Mouse (Mus musculus) kidney, postnatal 10 days (tissue): Measurements from ENCODE around the gene Ykt6.

Experiments
- DNase-seq: peaks from one replicate; pipeline ENCODE4 v3.0.0; 2021; ENCODE audit warnings: mixed read lengths

Gene Ykt6

DNA sequence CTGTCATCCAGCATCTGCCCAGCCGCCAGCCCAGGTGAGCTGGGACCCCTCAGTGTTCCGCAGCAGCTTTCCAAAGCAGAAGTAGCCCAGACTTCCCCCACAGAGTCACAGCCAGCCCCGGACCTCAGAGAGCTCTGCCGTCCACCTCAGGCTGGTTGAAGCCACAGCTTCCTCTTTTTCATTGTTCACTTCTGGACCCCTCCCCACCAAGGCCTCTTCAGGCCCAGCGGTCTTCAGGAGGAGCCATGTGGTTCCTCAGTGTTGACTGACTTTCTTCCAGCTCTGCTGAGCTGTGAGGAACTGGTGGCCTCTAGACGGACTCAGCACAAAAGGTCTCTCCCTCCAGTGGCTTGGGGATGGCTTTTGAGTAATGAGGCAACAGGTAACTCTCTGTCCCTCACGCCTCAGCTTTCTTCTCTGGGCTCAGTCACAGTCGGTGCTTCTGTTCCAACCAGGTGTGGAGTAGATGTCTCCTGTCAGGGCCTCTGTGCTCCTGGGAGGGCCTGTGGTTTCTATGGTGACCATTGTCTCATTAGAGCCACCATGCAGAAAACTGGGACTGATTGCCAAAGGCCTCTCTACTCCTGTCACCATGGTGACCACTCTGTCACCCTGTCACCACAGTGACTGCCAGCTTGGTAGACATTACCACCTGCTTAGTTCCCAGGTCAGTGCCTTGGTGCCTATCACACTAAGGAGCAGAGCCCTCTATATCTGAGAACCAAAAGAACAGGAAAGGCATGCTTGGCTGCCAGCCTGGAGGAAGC lies 5.7 kb upstream of the Ykt6 start, which contains the start of gene Gck:
Gene Gck (minus strand): TSS at position 496 of the 767 bp plus-strand sequence.
- no peak for DNase-seq

- DNase-seq = peak; percentile 85
These were observed 3.0 kb upstream of the Ykt6 start for GRCm38 (mm10) chr11:5952501-5952900.

DNA sequence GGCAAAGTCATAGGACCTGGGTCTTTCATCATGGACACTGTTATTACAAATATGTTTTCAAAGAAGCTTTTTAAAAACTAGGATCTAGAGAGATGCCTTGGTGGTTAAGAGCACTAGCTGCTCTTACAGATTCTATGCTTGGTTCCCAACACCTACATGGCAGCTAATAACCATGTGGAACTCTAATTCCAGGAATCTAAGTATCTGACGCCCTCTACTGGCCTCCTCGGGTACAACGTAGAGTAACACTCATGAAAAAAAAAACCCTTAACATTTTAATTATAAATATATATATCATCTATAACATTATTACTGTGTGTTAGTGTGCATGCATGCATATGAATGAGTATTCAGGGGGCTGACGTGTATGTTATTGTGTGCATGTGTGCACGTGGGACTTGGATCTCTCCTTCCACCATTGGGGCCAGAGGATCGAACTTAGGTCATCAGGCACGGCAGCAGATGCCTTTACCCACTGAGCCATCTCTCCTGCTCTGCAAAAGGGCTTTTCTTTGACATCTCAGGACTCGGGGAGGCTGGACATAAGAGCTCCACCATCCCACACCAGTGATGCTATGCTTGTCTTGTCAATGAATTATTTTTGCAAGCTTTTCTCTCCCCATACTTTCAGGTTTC lies 2.2 kb upstream of the Ykt6 start:
- peak; percentile 56 for DNase-seq

DNA sequence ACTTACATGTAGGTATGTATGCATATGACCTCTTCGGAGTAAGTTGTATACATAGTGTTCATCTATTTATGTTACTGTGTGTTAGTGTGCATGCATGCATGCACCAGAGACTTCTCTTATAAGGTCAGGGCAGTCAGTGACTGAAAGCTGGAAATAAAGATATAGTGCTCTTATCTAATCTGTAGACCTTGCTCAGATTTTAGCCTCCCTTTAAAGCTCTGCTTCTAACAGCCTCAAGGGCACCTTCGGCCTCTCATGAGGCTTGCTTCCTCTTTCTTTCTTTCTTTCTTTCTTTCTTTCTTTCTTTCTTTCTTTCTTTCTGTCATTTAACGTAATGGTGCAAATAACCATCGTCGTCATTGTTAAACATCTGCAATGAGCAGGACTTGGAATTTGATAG lies 1.1 kb upstream of the Ykt6 start:
- DNase-seq = no peak

- DNase-seq = peak; percentile 72
These were observed 458 bp upstream of the Ykt6 start for GRCm38 (mm10) chr11:5954965-5955504.

GRCm38 (mm10) chr11:5960051-5960450 lies 4.6 kb downstream of the Ykt6 start:
- DNase-seq = no peak

GRCm38 (mm10) chr11:5965865-5966264 lies 10.4 kb downstream of the Ykt6 start:
- DNase-seq = no peak

DNA sequence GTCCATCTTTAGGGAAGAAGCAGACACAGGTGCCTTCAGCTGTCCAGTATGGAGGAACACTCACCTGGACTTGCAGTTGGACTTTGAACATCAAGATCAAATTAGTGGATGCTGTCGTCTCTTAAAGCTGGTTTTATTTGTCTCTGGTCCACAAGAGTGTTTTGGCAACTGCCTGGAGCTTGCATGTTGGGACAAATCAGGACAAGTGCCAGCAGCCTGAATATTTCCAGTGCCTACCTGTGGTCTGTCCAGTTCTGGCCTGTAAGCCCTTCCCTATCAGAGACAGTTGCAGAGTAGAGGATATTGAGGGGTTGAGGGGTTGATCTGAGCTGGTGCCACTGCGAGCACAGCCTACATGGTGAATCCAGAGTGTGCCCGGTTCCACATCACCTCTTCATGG lies 11.3 kb downstream of the Ykt6 start:
- DNase-seq = no peak

- no peak for DNase-seq
These were observed 12.7 kb downstream of the Ykt6 start for GRCm38 (mm10) chr11:5968223-5968622.

GRCm38 (mm10) chr11:5971202-5971601 lies 15.7 kb downstream of the Ykt6 start:
- DNase-seq = no peak

GRCm38 (mm10) chr11:5973151-5973550 lies 17.7 kb downstream of the Ykt6 start:
- no peak for DNase-seq

GRCm38 (mm10) chr11:5974053-5974452 lies 18.6 kb downstream of the Ykt6 start:
- no peak for DNase-seq

- no peak for DNase-seq
These were observed 19.6 kb downstream of the Ykt6 start for GRCm38 (mm10) chr11:5975068-5975467.

DNA sequence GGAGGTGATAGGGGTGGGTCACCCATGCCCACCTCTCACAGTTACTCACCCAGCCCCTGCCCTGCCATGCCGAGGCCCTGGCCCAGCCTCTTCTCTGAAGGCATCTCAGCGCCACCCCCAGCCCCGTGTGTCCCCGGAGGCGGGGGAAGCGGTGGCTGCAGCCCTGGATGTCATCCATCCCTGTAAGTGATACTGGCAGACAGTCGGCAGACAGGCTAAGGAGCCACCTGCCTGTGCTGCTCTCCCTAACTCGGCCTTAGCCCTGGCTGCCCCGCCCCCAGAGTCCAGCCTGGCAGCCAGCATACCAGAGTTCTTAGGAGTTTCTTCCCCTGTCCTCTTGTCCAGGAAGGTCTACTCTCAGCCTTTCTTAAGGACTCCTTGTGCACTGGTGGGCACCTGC lies 20.6 kb downstream of the Ykt6 start:
- DNase-seq = peak; percentile 50

DNA sequence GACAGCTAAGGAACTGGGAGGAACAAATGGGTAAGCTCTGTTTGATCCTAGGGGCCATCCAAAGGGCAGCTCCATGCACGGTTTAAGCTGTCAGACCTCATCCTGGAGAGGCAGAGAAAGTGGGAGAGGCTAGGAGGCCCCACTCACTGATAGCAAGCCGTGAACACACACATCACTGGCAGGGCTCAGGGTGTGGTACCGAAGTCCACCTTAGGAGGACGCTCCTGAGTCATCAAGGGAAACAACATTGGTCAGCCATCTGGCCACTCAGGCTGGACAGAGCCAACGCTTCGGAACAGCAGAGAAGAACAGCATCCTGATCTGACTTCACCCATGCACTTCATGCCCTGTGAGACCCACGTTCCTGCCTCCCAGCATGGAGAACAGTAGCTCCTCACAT lies 23.6 kb downstream of the Ykt6 start:
- DNase-seq = no peak

DNA sequence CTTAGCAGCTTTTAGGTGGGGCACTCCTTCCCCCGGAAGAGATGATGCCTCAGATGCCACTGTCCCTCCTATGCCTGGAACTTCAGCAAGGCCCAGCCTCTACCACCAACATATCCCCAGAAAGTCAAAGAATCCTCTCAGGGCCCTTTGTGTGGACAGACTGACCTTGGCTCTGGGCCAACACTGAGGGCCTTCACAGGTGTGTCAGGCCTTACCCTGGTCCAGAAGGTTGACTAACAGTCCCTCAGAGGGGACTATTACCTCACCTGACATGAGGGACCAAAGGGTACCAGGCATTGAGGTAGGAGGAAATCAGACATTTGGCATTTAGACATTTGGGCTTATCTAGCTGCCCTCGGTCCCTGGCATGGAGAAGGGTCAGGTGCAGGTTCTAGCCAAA lies 24.6 kb downstream of the Ykt6 start:
- DNase-seq = no peak

- no peak for DNase-seq
These were observed 25.1 kb downstream of the Ykt6 start for GRCm38 (mm10) chr11:5980561-5980960.

DNA sequence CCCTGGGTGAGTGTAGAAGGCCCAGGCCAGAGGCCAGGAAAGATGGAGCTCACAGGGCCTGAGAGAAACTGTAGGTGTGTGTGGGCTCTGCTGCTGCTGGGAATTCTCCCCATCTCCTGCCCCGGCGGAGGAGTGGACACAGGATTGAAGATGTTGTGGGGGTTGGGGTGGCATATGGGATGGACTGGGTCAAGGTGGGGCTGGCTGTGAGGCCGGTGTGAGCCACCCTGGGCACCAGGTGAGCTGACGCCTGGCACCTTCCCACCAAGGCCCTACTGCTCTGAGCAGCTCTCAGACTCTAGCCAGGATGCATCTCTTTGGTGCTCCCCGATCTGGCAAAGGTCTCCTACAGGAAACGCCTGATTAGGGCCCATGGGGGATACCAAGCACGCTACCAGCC lies 25.8 kb downstream of the Ykt6 start:
- no peak for DNase-seq

DNA sequence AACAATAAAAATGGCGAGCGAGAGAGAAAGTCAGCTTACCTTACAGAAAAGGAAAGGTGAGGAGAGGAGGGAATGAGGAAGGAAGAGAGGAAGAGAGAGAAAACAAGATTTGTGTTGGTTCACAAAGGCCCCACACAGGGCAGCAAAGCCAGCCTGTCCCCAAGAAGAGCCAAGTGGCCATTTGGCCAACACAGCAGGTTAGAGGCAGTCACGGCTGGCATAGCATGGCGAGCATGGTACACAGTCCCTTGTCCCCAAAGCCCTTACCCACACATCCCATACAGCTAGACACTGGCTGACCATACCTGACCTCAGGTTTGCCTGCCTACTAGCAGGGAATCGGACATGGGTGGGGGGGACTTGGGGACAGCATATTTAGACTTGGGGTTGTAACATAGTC lies 28.1 kb downstream of the Ykt6 start:
- DNase-seq = no peak

- no peak for DNase-seq
These were observed 32.6 kb downstream of the Ykt6 start for GRCm38 (mm10) chr11:5988126-5988525.

- DNase-seq = no peak
These were observed 34.6 kb downstream of the Ykt6 start for GRCm38 (mm10) chr11:5989954-5990593.

GRCm38 (mm10) chr11:5990910-5991309 lies 35.4 kb downstream of the Ykt6 start:
- DNase-seq = peak; percentile 74

GRCm38 (mm10) chr11:5994212-5994611 lies 38.7 kb downstream of the Ykt6 start:
- no peak for DNase-seq

DNA sequence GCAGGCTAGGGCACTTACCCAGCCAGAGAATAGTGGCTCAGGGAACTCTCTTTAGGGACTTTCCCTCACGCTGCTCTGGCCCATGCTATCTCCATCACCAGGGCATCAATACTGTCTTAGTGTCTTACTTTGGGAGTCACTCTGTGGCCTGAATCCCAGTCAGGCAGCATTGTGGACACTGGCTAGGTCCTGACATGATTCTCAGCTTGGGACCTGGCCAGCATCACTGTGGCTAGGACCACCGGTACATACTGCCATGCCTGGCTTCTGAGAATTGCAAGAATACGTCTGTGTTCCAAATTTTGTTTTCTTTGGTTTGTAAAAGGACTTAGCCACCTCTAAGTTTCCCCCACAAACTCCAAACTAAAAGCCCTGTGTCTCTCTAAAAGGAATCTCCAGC lies 39.4 kb downstream of the Ykt6 start:
- no peak for DNase-seq
